Mouse (Mus musculus) heart, postnatal 0 days (tissue): ENCODE data around the gene Gm17606.

Experiments used
- CTCF ChIP-seq: IDR thresholded peaks from 2 replicates; pipeline ENCODE4 v1.5.1; 2016; ENCODE audit warnings: antibody characterized with exemption, control low read depth, low read depth
- EP300 ChIP-seq: IDR thresholded peaks from 2 replicates; pipeline ENCODE4 v1.6.1; 2016; ENCODE audit warnings: antibody characterized with exemption, low read depth

GRCm38 (mm10) chr14:54624976-54625375 is 15.8 kb upstream of the Gm17606 start:
- no peak for TF ChIP-seq CTCF
- TF ChIP-seq EP300 = no peak
